Mouse (Mus musculus): ENCODE results near the gene Osbp2. TPM values are rescaled to one million over a fixed set of nuclear protein-coding genes. Genes with fewer than 3 reads are reported as not detected.

Osbp2 gene
- polyA plus RNA-seq, 1 experiment from 2014 or later: 14.6 TPM

DNA sequence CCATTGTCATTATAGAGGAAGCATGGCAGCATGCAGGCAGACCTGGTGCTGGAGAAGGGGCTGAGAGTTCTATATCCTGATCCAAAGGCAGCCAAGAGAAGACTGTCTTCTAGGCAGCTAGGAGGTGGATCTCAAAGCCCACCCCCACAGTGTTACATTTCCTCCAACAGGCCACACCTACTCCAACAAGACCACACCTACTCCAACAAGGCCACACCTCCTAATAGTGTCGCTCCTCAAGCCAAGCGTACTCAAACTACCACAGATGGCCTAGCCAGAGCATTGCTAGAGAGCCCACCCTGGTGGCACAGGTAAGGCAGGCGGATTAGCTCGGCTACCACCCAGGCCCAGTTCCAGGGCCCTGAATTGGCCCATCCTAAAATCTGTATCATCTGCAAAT, 28.4 kb downstream of the Osbp2 start:
- H3K9me3 ChIP-seq: no peaks in the 10 kb centered on the region
- no peak overlapping the region for H3K4me3 ChIP-seq
- H3K36me3 ChIP-seq: no peaks in the 10 kb centered on the region
- ATAC-seq (replicated peaks): no peak
- 65% methylated on average over 4 of the region's 4 CpGs for WGBS
- H3K4me1 ChIP-seq: peaks cover 7% of the 10 kb centered on the region
- H3K27ac ChIP-seq (replicated peaks): no peak overlapping the region
- no peak overlapping the region for H3K9ac ChIP-seq (replicated peaks)
- no peaks in the 10 kb centered on the region for H3K27me3 ChIP-seq
- no peak overlapping the region for H3K4me2 ChIP-seq (replicated peaks)

DNA sequence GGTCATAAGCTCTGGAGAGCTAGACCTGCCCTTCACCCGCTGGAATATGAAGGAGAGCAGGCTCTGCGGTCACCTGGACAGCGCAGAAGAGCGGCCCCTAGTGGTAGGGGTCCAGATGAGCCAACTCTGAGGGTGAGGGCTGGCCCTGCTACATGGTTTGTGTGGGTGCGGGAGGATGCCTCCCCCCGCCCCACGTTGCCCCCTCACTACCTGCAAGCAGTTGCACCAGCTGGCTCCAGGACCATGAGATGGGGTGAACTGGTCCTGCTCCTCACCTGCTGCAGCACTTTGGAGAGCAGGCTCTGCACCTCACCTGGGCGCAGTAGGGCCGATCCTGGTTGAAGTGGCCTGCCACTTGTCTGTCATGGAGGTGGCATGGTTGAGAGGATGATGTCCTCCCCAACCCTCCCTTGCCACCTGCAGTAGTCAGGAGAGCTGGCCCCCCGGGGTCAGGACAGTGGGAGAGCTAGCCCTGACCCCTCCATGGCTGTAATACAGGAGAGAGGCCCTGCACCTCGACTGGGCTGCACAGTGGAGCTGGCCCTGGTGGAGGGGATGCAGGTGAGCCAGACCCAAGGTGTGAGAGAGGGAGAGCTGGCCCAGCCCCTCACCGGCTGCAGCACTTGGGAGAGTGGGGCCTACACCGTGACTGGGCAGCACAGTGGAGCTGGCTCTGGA, 29.1 kb downstream of the Osbp2 start:
- Histone ChIP-seq H3K36me3 (no peaks in the 10 kb centered on the region), H3K4me3 (no peak overlapping the region), H3K4me2 (replicated peaks) (no peak overlapping the region), H3K9me3 (no peaks in the 10 kb centered on the region), H3K4me1 (peaks cover 7% of the 10 kb centered on the region), H3K27ac (replicated peaks) (no peak overlapping the region), H3K9ac (replicated peaks) (no peak overlapping the region), H3K27me3 (no peaks in the 10 kb centered on the region)
- ATAC-seq (replicated peaks): peak; percentile 43; the same call in 1 of the 2 replicates
- 46% methylated on average over 13 of the region's 13 CpGs for WGBS

DNA sequence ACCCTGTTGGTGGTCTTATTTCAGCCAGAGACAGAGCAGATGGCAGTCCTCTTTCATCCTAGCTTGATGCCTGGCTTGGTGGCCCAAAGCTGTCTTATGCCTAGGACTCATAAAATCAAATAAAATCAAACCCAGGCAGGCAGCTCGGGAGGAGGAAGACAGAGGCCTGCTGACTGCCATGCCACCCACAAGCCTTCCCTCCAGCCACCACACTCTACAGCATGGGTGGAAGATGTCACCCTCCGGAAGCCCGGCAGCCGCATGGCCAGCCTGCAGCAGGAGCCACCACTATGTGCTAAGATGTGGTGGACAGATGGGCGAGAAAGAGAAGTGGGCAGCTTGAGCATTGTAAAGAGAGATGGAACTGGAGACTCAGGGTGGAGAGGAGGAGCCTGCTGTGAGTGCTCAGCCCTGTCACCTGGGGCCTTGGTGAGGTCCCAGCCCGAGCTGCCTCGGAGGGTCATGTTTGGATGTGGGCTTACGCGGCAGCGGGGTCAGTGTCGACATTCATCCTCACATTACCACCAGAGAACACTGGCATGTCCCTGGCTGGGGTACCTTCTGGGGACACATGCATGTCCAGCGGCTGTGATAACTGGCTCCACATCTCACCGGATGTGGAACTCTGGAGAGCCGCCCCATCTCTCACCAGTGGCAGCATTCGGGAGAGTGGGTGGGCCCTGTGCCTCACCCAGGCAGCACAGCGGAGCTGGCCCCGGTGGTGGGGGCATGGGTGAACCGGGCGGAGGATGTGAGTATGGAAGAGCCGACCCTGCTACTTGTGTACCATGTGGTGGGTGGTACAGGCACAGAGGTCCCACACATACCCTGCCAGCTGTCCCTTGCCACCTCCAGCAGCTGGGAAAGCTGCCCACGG, 29.9 kb downstream of the Osbp2 start:
- Histone ChIP-seq H3K4me2 (replicated peaks) (no peak overlapping the region), H3K4me3 (no peak overlapping the region), H3K9ac (replicated peaks) (no peak overlapping the region), H3K36me3 (no peaks in the 10 kb centered on the region), H3K4me1 (peaks cover 7% of the 10 kb centered on the region), H3K27ac (replicated peaks) (no peak overlapping the region), H3K9me3 (no peaks in the 10 kb centered on the region), H3K27me3 (no peaks in the 10 kb centered on the region)
- 45% methylated on average over 21 of the region's 21 CpGs for WGBS
- ATAC-seq (replicated peaks): peak; percentile 26; the same call in 1 of the 2 replicates

DNA sequence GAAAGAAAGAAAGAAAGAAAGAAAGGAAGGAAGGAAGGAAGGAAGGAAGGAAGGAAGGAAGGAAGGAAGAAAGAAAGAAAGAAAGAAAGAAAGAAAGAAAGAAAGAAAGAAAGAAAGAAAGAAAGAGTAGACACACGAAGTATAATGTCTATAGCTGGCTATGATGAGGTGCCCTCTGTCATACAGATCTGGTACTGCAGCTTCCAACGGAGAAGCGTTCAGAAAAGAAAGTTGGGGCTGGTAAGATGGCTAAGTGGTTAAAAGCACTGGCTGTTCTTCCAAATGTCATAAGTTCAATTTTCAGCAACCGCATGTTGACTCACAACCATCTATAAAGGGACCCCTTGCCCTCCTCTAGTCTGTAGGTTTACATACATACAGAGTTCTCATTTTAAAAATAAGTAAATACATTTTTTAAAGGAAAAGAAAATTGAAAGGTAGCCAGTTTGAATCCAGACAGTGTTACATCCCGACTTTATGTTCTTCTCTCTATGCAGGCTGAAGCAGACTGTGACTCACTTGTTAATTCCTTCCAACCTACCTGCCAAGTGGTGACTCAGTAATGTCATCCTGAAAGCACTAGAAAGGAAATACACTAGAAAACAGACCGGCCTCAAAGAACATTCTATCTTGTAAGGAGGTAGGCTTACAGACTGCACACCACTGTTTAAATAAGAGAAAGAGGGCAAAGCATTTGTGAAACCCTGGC, 31.4 kb downstream of the Osbp2 start:
- Histone ChIP-seq H3K27ac (replicated peaks) (no peak overlapping the region), H3K4me2 (replicated peaks) (no peak overlapping the region), H3K4me3 (no peak overlapping the region), H3K4me1 (peaks cover 7% of the 10 kb centered on the region), H3K27me3 (no peaks in the 10 kb centered on the region), H3K36me3 (no peaks in the 10 kb centered on the region), H3K9ac (replicated peaks) (no peak overlapping the region), H3K9me3 (no peaks in the 10 kb centered on the region)
- ATAC-seq (replicated peaks): no peak
- WGBS: 48% methylated on average over 6 of the region's 6 CpGs

DNA sequence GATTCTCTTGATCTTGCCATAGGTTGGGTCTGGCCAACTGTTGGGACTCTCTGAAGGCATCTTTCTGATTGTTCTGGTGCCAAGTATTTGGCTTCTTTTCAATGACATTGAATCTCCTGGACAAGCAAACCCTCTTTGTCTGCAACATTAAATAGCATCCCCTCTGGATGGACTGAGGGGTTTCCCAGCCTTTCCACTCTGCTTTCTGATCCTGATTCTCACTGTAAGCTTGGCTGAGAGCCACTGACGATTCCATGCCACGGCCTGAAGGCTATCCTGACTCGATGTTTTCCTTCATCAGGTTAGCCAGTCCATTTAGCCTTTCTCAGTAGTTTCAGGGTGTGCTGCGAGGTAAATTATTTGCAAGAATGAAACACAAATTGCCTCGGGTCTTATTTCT, 34.0 kb downstream of the Osbp2 start:
- Histone ChIP-seq H3K27me3 (no peaks in the 10 kb centered on the region), H3K4me3 (no peak overlapping the region), H3K9me3 (no peaks in the 10 kb centered on the region), H3K27ac (replicated peaks) (no peak overlapping the region), H3K4me1 (peaks cover 7% of the 10 kb centered on the region), H3K4me2 (replicated peaks) (no peak overlapping the region), H3K36me3 (no peaks in the 10 kb centered on the region), H3K9ac (replicated peaks) (no peak overlapping the region)
- no peak for ATAC-seq (replicated peaks)
- WGBS: 84% methylated on average over 5 of the region's 5 CpGs

DNA sequence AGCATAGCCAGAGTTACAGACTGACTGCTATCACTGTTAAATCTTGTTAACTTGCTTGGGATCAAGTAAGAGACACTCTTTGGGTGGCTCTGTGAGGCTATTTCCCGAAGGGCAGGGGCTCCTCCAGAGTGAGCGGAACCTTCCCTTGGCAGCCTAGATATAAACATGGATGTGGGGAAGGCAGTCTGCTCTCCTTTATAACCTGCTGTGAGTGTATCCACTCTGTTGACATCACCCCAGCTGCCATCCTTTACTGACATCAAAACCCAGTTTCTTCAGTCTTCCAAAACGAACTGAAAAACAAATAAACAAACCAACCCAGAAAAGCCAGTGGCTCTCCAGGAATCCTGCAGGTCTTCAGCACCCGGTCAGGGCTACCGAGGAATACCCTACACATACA, 39.6 kb downstream of the Osbp2 start:
- Histone ChIP-seq H3K36me3 (no peaks in the 10 kb centered on the region), H3K27me3 (no peaks in the 10 kb centered on the region), H3K4me3 (no peak overlapping the region), H3K4me2 (replicated peaks) (no peak overlapping the region), H3K9me3 (no peaks in the 10 kb centered on the region), H3K4me1 (peaks cover 9% of the 10 kb centered on the region; the same call in 1 of the 2 replicates), H3K9ac (replicated peaks) (no peak overlapping the region), H3K27ac (replicated peaks) (no peak overlapping the region)
- ATAC-seq (replicated peaks): no peak
- WGBS: 84% methylated on average over 5 of the region's 5 CpGs

DNA sequence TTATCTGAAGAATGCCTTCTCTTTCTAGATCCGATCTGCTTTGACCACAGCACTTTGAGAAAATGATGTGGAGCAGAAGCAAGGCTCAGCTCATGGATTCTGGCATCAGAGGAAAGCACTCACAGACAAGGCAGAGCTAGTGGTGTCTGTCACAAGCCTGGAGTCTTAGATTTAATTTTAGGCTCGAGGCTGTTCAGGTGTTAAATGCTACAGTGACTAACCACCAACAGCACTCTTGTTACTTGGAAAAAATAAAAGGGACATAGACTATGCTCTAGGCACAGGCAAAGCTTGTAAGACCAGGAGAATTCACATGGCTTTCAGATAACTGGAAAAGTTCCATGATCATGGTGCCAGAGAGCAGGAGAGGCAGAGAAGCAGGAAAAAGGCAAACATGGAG, 40.3 kb downstream of the Osbp2 start:
- H3K36me3 ChIP-seq: no peaks in the 10 kb centered on the region
- H3K9ac ChIP-seq (replicated peaks): no peak overlapping the region
- H3K4me2 ChIP-seq (replicated peaks): no peak overlapping the region
- ATAC-seq (replicated peaks): no peak
- H3K4me3 ChIP-seq: no peak overlapping the region
- H3K27me3 ChIP-seq: no peaks in the 10 kb centered on the region
- WGBS: 46% methylated on average over 2 of the region's 2 CpGs
- peaks cover 9% of the 10 kb centered on the region; the same call in 1 of the 2 replicates for H3K4me1 ChIP-seq
- no peak overlapping the region for H3K27ac ChIP-seq (replicated peaks)
- no peaks in the 10 kb centered on the region for H3K9me3 ChIP-seq

DNA sequence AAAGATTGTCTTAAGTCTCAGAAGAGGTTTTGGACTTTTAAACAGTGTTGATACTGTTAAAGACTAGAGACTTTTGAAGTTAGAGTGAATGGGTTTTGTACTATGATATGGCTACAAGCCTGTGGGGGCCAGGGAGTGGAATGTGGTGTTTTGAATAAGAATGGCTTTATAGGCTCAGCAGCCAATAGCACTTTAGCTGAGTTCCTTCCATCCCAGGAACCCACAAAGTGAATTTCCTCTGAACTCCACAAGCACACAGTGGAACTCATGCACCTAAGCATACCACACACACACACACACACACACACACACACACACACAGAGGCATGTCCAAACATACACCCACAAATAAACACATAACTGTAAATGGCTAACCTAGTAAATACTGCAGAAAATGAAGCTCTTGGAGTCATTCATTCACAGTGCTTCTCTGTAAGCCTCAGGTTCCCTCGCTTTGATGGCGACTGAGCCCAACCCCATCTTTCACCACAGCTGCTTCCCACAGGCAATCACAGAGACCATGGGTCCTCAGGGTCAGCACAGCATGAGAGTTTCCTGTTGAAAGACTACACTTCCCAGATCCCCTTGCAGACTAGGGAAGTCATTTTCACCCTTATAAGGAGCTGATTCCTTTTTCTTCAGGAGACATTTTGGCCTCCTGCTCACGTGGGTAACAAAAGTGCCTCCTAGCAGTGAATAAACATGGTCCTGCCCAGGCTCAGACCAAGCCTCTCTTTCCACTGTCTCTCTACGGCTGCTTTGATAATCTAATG, 45.5 kb downstream of the Osbp2 start:
- H3K4me3 ChIP-seq: no peak overlapping the region
- no peaks in the 10 kb centered on the region for H3K9me3 ChIP-seq
- no peak overlapping the region for H3K27ac ChIP-seq (replicated peaks)
- H3K27me3 ChIP-seq: no peaks in the 10 kb centered on the region
- WGBS: 29% methylated on average over 4 of the region's 4 CpGs
- peaks cover 7% of the 10 kb centered on the region; the same call in 1 of the 2 replicates for H3K4me1 ChIP-seq
- H3K4me2 ChIP-seq (replicated peaks): no peak overlapping the region
- no peaks in the 10 kb centered on the region for H3K36me3 ChIP-seq
- no peak overlapping the region for H3K9ac ChIP-seq (replicated peaks)
- ATAC-seq (replicated peaks): no peak

DNA sequence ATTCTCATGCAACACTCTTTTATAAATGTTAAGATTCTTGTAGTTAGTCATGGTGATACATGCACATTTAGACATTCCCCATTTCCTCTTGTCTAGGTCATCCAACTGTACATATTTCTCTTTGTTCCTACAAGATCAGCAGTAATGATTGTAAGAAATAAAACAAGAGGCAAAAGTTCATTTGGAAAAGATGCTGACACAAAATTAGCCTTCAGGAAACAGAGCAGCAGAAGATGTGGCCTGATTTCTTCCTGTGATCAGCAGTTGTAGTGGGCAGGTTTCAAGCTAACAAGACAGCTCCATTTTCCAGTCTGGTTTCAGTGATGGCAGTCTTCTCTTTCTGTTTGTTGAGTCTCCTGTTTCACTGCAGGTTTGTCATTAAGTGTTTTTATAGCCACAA, 47.8 kb downstream of the Osbp2 start:
- no peak for ATAC-seq (replicated peaks)
- Histone ChIP-seq H3K36me3 (no peaks in the 10 kb centered on the region), H3K27me3 (no peaks in the 10 kb centered on the region), H3K27ac (replicated peaks) (no peak overlapping the region), H3K4me2 (replicated peaks) (no peak overlapping the region), H3K9me3 (no peaks in the 10 kb centered on the region), H3K4me3 (no peak overlapping the region), H3K4me1 (no peaks in the 10 kb centered on the region), H3K9ac (replicated peaks) (no peak overlapping the region)

DNA sequence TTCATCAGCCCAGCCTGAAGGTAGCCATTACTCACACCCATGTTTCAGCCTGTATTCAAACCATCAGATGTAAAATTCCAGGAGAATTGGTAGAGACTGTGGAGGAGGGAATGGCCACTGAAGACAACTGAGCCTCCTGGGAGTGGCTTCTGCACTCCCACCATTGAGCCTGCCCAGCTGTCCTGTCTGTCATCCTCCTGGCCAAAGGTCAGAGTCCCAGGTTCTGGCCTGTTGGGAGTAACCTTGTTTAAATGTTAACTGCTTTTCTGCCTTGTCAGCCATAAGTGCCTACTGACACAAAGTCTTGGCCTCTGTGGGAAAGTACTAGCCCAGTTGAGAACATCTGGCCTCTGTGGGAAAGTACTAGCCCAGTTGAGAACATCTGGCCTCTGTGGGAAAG, 50.4 kb downstream of the Osbp2 start:
- H3K27ac ChIP-seq (replicated peaks): no peak overlapping the region
- no peaks in the 10 kb centered on the region for H3K36me3 ChIP-seq
- H3K4me3 ChIP-seq: no peak overlapping the region
- H3K9me3 ChIP-seq: no peaks in the 10 kb centered on the region
- H3K27me3 ChIP-seq: no peaks in the 10 kb centered on the region
- H3K4me2 ChIP-seq (replicated peaks): no peak overlapping the region
- H3K9ac ChIP-seq (replicated peaks): no peak overlapping the region
- H3K4me1 ChIP-seq: no peaks in the 10 kb centered on the region
- ATAC-seq (replicated peaks): no peak

DNA sequence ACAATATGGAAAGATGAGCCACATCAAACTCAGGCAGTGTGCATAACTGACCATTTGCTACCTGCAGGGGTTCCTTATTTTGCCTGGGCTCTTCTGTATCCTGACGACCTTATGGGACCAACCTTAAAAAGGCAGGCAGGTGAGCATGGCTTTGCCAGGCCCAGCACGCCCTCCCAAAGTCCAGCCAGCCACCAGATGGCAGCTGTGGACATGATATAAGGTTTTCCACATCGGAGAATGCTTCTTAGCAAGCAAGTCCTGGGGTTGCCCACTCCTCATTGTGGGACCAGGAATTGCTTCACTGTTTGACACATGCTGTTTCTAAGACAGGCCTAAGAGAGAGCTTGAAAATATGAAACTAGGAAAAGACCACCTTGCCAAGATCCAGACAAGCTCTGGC, 55.5 kb downstream of the Osbp2 start:
- no peaks in the 10 kb centered on the region for H3K27me3 ChIP-seq
- H3K4me2 ChIP-seq (replicated peaks): no peak overlapping the region
- H3K4me3 ChIP-seq: no peak overlapping the region
- no peaks in the 10 kb centered on the region for H3K36me3 ChIP-seq
- no peaks in the 10 kb centered on the region for H3K4me1 ChIP-seq
- no peak overlapping the region for H3K9ac ChIP-seq (replicated peaks)
- no peak overlapping the region for H3K27ac ChIP-seq (replicated peaks)
- no peaks in the 10 kb centered on the region for H3K9me3 ChIP-seq
- 30% methylated on average over 3 of the region's 3 CpGs for WGBS
- no peak for ATAC-seq (replicated peaks)

DNA sequence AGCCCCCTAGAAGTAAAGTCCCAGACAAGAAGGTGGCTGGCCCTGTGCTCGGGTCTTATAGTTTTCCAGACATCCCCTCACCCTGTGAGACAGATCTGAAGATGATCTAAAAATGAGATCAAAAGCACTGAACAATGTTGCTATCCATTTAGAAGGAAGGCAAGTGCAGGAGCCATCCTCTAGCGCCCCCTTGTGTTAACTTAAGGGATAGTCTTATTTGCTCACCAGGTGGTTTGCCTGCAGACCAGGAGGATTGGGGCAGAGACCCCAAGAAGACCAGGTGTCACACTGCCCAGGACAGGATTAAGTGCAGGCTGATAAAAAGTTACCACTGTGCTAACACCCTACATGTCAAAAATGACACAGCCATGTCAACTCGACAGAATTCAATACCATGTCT, 58.3 kb downstream of the Osbp2 start:
- Histone ChIP-seq H3K4me3 (no peak overlapping the region), H3K9me3 (no peaks in the 10 kb centered on the region), H3K4me1 (no peaks in the 10 kb centered on the region), H3K36me3 (no peaks in the 10 kb centered on the region), H3K27me3 (no peaks in the 10 kb centered on the region), H3K9ac (replicated peaks) (no peak overlapping the region), H3K4me2 (replicated peaks) (no peak overlapping the region), H3K27ac (replicated peaks) (no peak overlapping the region)
- WGBS: 34% methylated on average over 3 of the region's 3 CpGs
- no peak for ATAC-seq (replicated peaks)

All from forebrain, embryonic 15.5 days (tissue).